Mouse (Mus musculus): Measurements from ENCODE around the gene Sf3b4.
"Not testable (repeated sequence)": the region's sequence is repeated elsewhere in the genome, so short reads cannot be mapped to it uniquely, and the experiment has no call there.

Gene Sf3b4

GRCm38 (mm10) chr3:96174042-96174441 is 1.9 kb downstream of the Sf3b4 start:
- DNase-seq (ENCODE audit: low spot score) = not testable (repeated sequence)

- DNase-seq (ENCODE audit: low spot score) = no peak
Observed at GRCm38 (mm10) chr3:96175251-96175650, 3.1 kb downstream of the Sf3b4 start.

- DNase-seq (ENCODE audit: low spot score) = no peak
Observed at GRCm38 (mm10) chr3:96178427-96178826, 6.3 kb downstream of the Sf3b4 start.

GRCm38 (mm10) chr3:96178902-96179301 is 6.8 kb downstream of the Sf3b4 start:
- DNase-seq (ENCODE audit: low spot score) = no peak

GRCm38 (mm10) chr3:96179531-96179930 is 7.4 kb downstream of the Sf3b4 start:
- no peak for DNase-seq (ENCODE audit: low spot score)

- DNase-seq (ENCODE audit: low spot score) = peak; percentile 78
Observed at GRCm38 (mm10) chr3:96180727-96181477, 8.8 kb downstream of the Sf3b4 start, which contains the start of gene Sv2a. Sv2a (plus strand) TSS chr3:96181151.

- no peak for DNase-seq (ENCODE audit: low spot score)
Observed at GRCm38 (mm10) chr3:96181510-96182381, 9.6 kb downstream of the Sf3b4 start.

- DNase-seq (ENCODE audit: low spot score) = no peak
Observed at GRCm38 (mm10) chr3:96182382-96182776, 10.2 kb downstream of the Sf3b4 start.

GRCm38 (mm10) chr3:96192977-96193376 is 20.8 kb downstream of the Sf3b4 start:
- DNase-seq (ENCODE audit: low spot score) = no peak

GRCm38 (mm10) chr3:96194966-96195365 is 22.8 kb downstream of the Sf3b4 start:
- no peak for DNase-seq (ENCODE audit: low spot score)

GRCm38 (mm10) chr3:96195616-96196313 is 23.6 kb downstream of the Sf3b4 start:
- no peak for DNase-seq (ENCODE audit: low spot score)

- DNase-seq (ENCODE audit: low spot score) = no peak
Observed at GRCm38 (mm10) chr3:96196437-96197128, 24.5 kb downstream of the Sf3b4 start.

- peak; percentile 85 for DNase-seq (ENCODE audit: low spot score)
Observed at GRCm38 (mm10) chr3:96197129-96197749, 25.1 kb downstream of the Sf3b4 start.

- DNase-seq (ENCODE audit: low spot score) = no peak
Observed at GRCm38 (mm10) chr3:96198181-96198580, 26.0 kb downstream of the Sf3b4 start.

- not testable (repeated sequence) for DNase-seq (ENCODE audit: low spot score)
Observed at GRCm38 (mm10) chr3:96198601-96199251, 26.6 kb downstream of the Sf3b4 start.

- DNase-seq (ENCODE audit: low spot score) = no peak
Observed at GRCm38 (mm10) chr3:96199731-96200130, 27.6 kb downstream of the Sf3b4 start.

GRCm38 (mm10) chr3:96207819-96208218 is 35.7 kb downstream of the Sf3b4 start:
- no peak for DNase-seq (ENCODE audit: low spot score)

GRCm38 (mm10) chr3:96209242-96209641 is 37.1 kb downstream of the Sf3b4 start:
- DNase-seq (ENCODE audit: low spot score) = peak; percentile 59

- no peak for DNase-seq (ENCODE audit: low spot score)
Observed at GRCm38 (mm10) chr3:96219191-96219641, 47.1 kb downstream of the Sf3b4 start.

- DNase-seq (ENCODE audit: low spot score) = peak; percentile 70
Observed at GRCm38 (mm10) chr3:96219661-96220130, 47.6 kb downstream of the Sf3b4 start, which contains the start of the genes Bola1 and Hist2h2ab. Bola1 (minus strand) TSS chr3:96219709. Hist2h2ab (plus strand) TSS chr3:96219865.
